Mouse (Mus musculus): ENCODE measurements around the gene Gm5934. TPM values are rescaled to one million over a fixed set of nuclear protein-coding genes. Genes with fewer than 3 reads are reported as not detected.
"Not testable (repeated sequence)": the region's sequence is repeated elsewhere in the genome, so short reads cannot be mapped to it uniquely, and the experiment has no call there.

Gene Gm5934
- not detected in 3 replicates for total RNA-seq (2017)

GRCm38 (mm10) chrX:24500660-24501059 is at the start of gene Gm5934:
Gene Gm5934, minus strand, starts transcription at chrX:24500760.
- not testable (repeated sequence) for ATAC-seq (replicated peaks; ENCODE audit: insufficient number of reproducible peaks, low FRiP score, low TSS enrichment, poor library complexity, severe bottlenecking)

Other genes starting within 250 kb of the Gm5934 start
- not detected in 3 replicates for gene Gm4297, start 74.1 kb upstream of the Gm5934 start, total RNA-seq (2017)